Mouse (Mus musculus): Measurements from ENCODE around the gene Vps50. TPM values are rescaled to one million over a fixed set of nuclear protein-coding genes. Genes with fewer than 3 reads are reported as not detected.
"Not testable (repeated sequence)": the region's sequence is repeated elsewhere in the genome, so short reads cannot be mapped to it uniquely, and the experiment has no call there.

Vps50 gene
- polyA plus RNA-seq, 1 experiment, result 12.8 TPM

GRCm38 (mm10) chr6:3507078-3507477, 8.9 kb downstream of the Vps50 start:
- Histone ChIP-seq H3K4me3 (ENCODE audit: insufficient read depth, low read depth, low read length) (no peak overlapping the region), H3K27ac (replicated peaks; ENCODE audit: low read depth, low read length) (no peak overlapping the region), H3K4me1 (ENCODE audit: control insufficient read depth, insufficient read depth, insufficient read length, low read length) (no peaks in the 10 kb centered on the region)

DNA sequence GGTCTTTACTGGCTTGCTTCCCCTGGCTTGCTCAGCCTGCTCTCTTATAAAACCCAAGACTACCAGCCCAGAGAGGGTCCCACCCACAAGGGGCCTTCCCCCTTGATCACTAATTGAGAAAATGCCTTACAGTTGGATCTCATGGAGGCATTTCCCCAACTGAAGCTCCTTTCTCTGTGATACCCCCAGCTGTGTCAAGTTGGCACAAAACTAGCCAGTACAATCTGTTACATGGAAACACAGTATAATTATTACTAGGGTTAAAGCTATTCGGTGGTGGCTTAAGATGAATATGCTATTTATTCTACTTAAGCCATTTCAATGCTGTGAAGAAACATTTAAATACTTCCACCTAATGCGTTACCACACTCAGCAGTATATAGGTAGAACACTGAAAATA, 10.0 kb downstream of the Vps50 start:
- H3K27ac ChIP-seq (replicated peaks; ENCODE audit: low read depth, low read length); H3K4me3 ChIP-seq (ENCODE audit: insufficient read depth, low read depth, low read length); H3K4me1 ChIP-seq (ENCODE audit: control insufficient read depth, insufficient read depth, insufficient read length, low read length): not testable (repeated sequence)

GRCm38 (mm10) chr6:3509782-3510181, 11.6 kb downstream of the Vps50 start:
- Histone ChIP-seq H3K4me3 (ENCODE audit: insufficient read depth, low read depth, low read length) (no peak overlapping the region), H3K4me1 (ENCODE audit: control insufficient read depth, insufficient read depth, insufficient read length, low read length) (no peaks in the 10 kb centered on the region), H3K27ac (replicated peaks; ENCODE audit: low read depth, low read length) (no peak overlapping the region)

DNA sequence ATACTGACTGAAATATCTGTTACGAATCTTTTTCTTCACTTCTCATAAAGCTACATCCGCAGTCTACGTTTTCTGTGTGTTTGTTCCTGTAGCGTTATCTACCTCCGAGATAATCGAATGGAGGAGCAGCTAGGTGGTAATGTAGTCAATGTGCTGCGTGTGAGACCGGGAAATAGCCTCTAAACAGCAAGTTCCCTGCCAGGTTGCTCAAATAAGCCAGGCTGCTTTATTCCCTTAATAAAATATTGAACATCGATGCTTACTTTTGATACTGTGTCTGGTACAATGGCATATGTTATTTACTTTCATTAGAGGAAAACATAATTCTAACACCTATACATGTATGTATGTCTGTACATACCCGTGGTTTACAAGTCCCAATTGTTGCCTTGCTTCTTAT, 12.9 kb downstream of the Vps50 start:
- H3K4me3 ChIP-seq (ENCODE audit: insufficient read depth, low read depth, low read length), result no peak overlapping the region
- H3K4me1 ChIP-seq (ENCODE audit: control insufficient read depth, insufficient read depth, insufficient read length, low read length), result no peaks in the 10 kb centered on the region
- H3K27ac ChIP-seq (replicated peaks; ENCODE audit: low read depth, low read length), result no peak overlapping the region

DNA sequence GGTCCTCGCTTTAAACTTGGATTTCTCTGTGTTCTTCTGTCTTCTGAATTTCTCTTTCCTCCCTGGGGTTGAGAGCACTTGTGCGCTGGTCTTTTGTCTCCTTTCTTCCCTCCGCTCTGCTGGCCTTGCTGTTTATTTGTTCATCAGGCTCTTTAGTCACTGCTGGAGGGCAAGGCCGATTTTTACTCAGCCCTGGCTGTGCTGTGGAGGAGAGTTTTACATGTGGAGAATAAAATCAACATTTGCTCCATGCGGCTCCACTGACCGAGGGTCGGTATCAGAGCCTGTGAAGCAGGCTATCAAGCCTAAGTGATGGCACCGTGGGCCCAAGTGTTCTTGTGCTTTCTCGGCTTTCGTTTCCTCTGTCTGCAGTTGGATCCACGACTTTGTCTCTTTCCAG, 13.4 kb downstream of the Vps50 start:
- Histone ChIP-seq H3K4me1 (ENCODE audit: control insufficient read depth, insufficient read depth, insufficient read length, low read length) (no peaks in the 10 kb centered on the region), H3K27ac (replicated peaks; ENCODE audit: low read depth, low read length) (no peak overlapping the region), H3K4me3 (ENCODE audit: insufficient read depth, low read depth, low read length) (no peak overlapping the region)

- H3K27ac ChIP-seq (replicated peaks; ENCODE audit: low read depth, low read length), result no peak overlapping the region
These were observed 14.4 kb downstream of the Vps50 start for GRCm38 (mm10) chr6:3512611-3513010.

GRCm38 (mm10) chr6:3528198-3528597, 30.0 kb downstream of the Vps50 start:
- Histone ChIP-seq H3K4me1 (ENCODE audit: control insufficient read depth, insufficient read depth, insufficient read length, low read length) (no peaks in the 10 kb centered on the region), H3K4me3 (ENCODE audit: insufficient read depth, low read depth, low read length) (no peak overlapping the region), H3K27ac (replicated peaks; ENCODE audit: low read depth, low read length) (no peak overlapping the region)

More at GRCm38 (mm10) chr6:3512611-3513010, 14.4 kb downstream of the Vps50 start:
- Histone ChIP-seq H3K4me3 (ENCODE audit: insufficient read depth, low read depth, low read length) (no peak overlapping the region), H3K4me1 (ENCODE audit: control insufficient read depth, insufficient read depth, insufficient read length, low read length) (no peaks in the 10 kb centered on the region)

DNA sequence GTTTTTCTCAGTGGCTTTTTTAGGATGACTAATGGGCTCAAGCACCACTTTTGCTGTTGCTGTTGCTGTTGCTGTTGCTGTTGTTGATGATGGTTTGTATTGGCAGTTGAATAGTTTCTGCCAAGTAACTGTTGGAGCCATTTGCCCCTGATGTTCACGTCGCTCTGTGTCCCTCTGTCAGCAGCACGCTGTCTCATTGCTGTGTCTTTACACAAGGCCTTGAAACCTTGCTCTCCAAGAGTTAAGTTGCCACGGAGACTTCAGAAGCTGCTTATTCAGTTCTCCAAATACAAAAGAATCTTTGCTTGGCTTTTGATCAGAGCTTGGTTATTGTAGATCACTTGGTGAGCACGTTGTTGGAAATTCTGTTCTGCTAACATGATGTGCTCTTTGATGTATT, 33.3 kb downstream of the Vps50 start:
- no peak overlapping the region for H3K4me3 ChIP-seq (ENCODE audit: insufficient read depth, low read depth, low read length)
- H3K4me1 ChIP-seq (ENCODE audit: control insufficient read depth, insufficient read depth, insufficient read length, low read length), result no peaks in the 10 kb centered on the region
- H3K27ac ChIP-seq (replicated peaks; ENCODE audit: low read depth, low read length), result no peak overlapping the region

GRCm38 (mm10) chr6:3536048-3536447, 37.9 kb downstream of the Vps50 start:
- no peaks in the 10 kb centered on the region for H3K4me1 ChIP-seq (ENCODE audit: control insufficient read depth, insufficient read depth, insufficient read length, low read length)
- no peak overlapping the region for H3K4me3 ChIP-seq (ENCODE audit: insufficient read depth, low read depth, low read length)
- H3K27ac ChIP-seq (replicated peaks; ENCODE audit: low read depth, low read length), result no peak overlapping the region

DNA sequence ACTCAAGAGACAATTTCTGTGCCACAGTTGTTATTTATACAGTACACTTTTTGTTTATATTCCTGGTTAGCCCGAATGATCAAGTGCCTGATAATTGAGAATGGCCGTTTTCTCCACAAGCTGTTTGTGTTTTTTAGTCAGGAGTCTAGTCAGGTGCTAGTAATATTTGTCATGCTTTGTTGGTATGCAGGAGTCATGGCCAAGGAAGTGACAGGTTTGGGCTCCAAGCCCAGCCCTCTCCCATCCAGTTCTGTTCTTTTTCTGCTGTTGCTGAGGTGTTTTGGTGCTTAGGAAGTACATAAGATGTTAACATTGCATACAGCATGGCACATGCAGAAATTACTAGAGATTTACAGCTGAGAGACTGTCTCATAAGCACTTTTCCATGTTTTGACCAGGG, 41.3 kb downstream of the Vps50 start:
- no peaks in the 10 kb centered on the region for H3K4me1 ChIP-seq (ENCODE audit: control insufficient read depth, insufficient read depth, insufficient read length, low read length)
- no peak overlapping the region for H3K4me3 ChIP-seq (ENCODE audit: insufficient read depth, low read depth, low read length)
- H3K27ac ChIP-seq (replicated peaks; ENCODE audit: low read depth, low read length), result no peak overlapping the region

GRCm38 (mm10) chr6:3543862-3544261, 45.7 kb downstream of the Vps50 start:
- Histone ChIP-seq H3K4me1 (ENCODE audit: control insufficient read depth, insufficient read depth, insufficient read length, low read length) (no peaks in the 10 kb centered on the region), H3K27ac (replicated peaks; ENCODE audit: low read depth, low read length) (no peak overlapping the region), H3K4me3 (ENCODE audit: insufficient read depth, low read depth, low read length) (no peak overlapping the region)

DNA sequence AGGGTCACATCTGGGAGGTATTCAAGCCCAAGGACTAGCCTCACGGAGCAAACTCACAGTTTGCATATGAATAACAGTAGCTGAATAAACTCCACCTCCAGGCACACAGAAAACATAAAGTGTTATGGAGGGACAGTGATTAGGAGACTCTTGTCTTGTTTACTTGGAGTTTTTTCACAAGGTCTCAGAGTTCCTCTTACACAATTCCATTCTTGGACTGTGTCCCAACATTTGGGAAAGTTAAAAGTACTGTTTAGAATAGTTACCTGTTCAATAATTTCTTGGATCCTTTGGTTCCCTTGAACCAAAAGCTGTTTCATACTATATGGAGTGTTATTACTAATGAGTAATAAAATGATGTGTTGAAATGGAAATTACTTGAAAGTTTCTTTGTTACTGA, 46.8 kb downstream of the Vps50 start:
- Histone ChIP-seq H3K4me3 (ENCODE audit: insufficient read depth, low read depth, low read length) (no peak overlapping the region), H3K4me1 (ENCODE audit: control insufficient read depth, insufficient read depth, insufficient read length, low read length) (no peaks in the 10 kb centered on the region), H3K27ac (replicated peaks; ENCODE audit: low read depth, low read length) (no peak overlapping the region)

- H3K4me3 ChIP-seq (ENCODE audit: insufficient read depth, low read depth, low read length), result no peak overlapping the region
- H3K4me1 ChIP-seq (ENCODE audit: control insufficient read depth, insufficient read depth, insufficient read length, low read length), result no peaks in the 10 kb centered on the region
- H3K27ac ChIP-seq (replicated peaks; ENCODE audit: low read depth, low read length), result no peak overlapping the region
These were observed 50.8 kb downstream of the Vps50 start for GRCm38 (mm10) chr6:3548959-3549358.

DNA sequence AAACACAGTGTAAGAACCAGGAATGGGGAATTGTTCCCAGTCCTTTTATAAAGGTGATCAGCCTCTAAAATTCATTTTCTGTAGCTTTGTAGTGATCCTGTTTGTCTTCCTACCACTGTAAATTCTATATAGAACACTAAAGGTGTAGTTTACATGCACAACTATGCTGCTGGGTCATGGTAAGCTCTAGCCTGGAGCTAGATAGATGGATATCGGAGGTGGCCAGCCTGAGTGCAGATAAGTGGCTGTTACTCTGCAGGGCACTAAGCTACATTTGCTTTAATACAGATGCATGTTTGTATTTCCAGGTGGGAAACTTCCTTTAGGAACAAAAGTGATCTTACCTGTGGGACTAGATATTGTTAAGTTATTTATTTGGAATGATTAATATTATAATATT, 51.8 kb downstream of the Vps50 start:
- no peak overlapping the region for H3K4me3 ChIP-seq (ENCODE audit: insufficient read depth, low read depth, low read length)
- H3K4me1 ChIP-seq (ENCODE audit: control insufficient read depth, insufficient read depth, insufficient read length, low read length), result no peaks in the 10 kb centered on the region
- H3K27ac ChIP-seq (replicated peaks; ENCODE audit: low read depth, low read length), result no peak overlapping the region

- H3K27ac ChIP-seq (replicated peaks; ENCODE audit: low read depth, low read length); H3K4me3 ChIP-seq (ENCODE audit: insufficient read depth, low read depth, low read length); H3K4me1 ChIP-seq (ENCODE audit: control insufficient read depth, insufficient read depth, insufficient read length, low read length): not testable (repeated sequence)
These were observed 54.5 kb downstream of the Vps50 start for GRCm38 (mm10) chr6:3552681-3553080.

- Histone ChIP-seq H3K27ac (replicated peaks; ENCODE audit: low read depth, low read length) (no peak overlapping the region), H3K4me3 (ENCODE audit: insufficient read depth, low read depth, low read length) (no peak overlapping the region), H3K4me1 (ENCODE audit: control insufficient read depth, insufficient read depth, insufficient read length, low read length) (no peaks in the 10 kb centered on the region)
These were observed 59.0 kb downstream of the Vps50 start for GRCm38 (mm10) chr6:3557177-3557576.

GRCm38 (mm10) chr6:3560009-3560408, 61.8 kb downstream of the Vps50 start:
- Histone ChIP-seq H3K27ac (replicated peaks; ENCODE audit: low read depth, low read length) (no peak overlapping the region), H3K4me3 (ENCODE audit: insufficient read depth, low read depth, low read length) (no peak overlapping the region), H3K4me1 (ENCODE audit: control insufficient read depth, insufficient read depth, insufficient read length, low read length) (no peaks in the 10 kb centered on the region)

Measured in brown adipose tissue, adult 24 weeks (tissue).